Comparison of ENCODE assay signal across 10 mouse cellular contexts in the genomic region with DNA sequence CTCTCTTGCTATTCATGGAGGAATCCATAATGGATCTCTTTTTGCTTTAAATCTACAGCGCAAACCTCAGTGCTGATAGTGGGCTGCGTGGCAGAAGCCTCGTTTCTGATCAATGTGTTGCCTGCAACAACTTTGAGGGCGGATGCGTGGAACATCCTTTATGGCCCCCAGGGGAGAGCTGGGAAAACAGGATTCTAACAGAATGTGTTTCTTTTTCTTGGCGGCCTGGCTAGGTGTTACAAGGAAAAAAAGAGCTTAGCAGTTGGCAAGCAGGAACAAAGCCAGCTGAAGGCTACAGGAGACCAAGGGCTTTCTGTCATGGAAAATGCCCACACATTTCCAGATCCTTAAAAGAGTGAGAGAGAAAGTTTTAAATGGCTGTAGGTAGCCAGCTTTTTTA. TPM values are rescaled to one million over a fixed set of nuclear protein-coding genes. Genes with fewer than 3 reads are reported as not detected.
A peak's percentile ranks its signal among the peaks of the same experiment; 100 is the strongest.
DNase-seq lines count a peak whose midpoint lies in the region; ATAC-seq and TF ChIP-seq lines count a peak whose summit lies in the region.
"Had no signal": no experiment of that assay in that cellular context is flagged by ENCODE, and none has a peak within 500 bp of the region (broad histone marks: within the 10 kb centered on the region; RNA-seq: fewer than 3 reads in every experiment).

No protein-coding gene starts in this region.

- no peak overlapping the region for H3K9ac ChIP-seq in hindbrain, postnatal 0 days (replicated peaks; ENCODE audit: low read length)
- no peak overlapping the region; the same call in 1 of the 2 replicates for H3K9ac ChIP-seq in liver, embryonic 14.5 days (replicated peaks)
- no peak overlapping the region for H3K9ac ChIP-seq in intestine, embryonic 16.5 days (ENCODE audit: low read depth, low read length)
- H3K9ac ChIP-seq: neural tube, embryonic 12.5 days had no signal

- no peaks in the 10 kb centered on the region for H3K36me3 ChIP-seq in heart, embryonic 10.5 days
- H3K36me3 ChIP-seq in hindbrain, postnatal 0 days (ENCODE audit: insufficient read depth, low read length), result no peaks in the 10 kb centered on the region
- H3K36me3 ChIP-seq in liver, embryonic 14.5 days (replicated peaks; ENCODE audit: control insufficient read depth, insufficient read depth, low read depth), result no peaks in the 10 kb centered on the region
- no peaks in the 10 kb centered on the region for H3K36me3 ChIP-seq in intestine, embryonic 16.5 days (ENCODE audit: control insufficient read depth, insufficient read depth, low read length)
- H3K36me3 ChIP-seq: neural tube, embryonic 12.5 days had no signal

- peak overlapping the region; percentile 65; the same call in 1 of the 2 replicates for H3K27ac ChIP-seq in heart, embryonic 10.5 days
- H3K27ac ChIP-seq in cerebellum, adult 2 months (ENCODE audit: insufficient read depth, low read length), result no peak overlapping the region
- peak overlapping the region; percentile 54 for H3K27ac ChIP-seq in hindbrain, postnatal 0 days
- H3K27ac ChIP-seq in liver, embryonic 14.5 days, result peak overlapping the region; percentile 98
- H3K27ac ChIP-seq in intestine, embryonic 16.5 days (ENCODE audit: low read length), result no peak overlapping the region
- H3K27ac ChIP-seq: neural tube, embryonic 12.5 days had no signal

- H3K9me3 ChIP-seq in heart, embryonic 10.5 days, result no peaks in the 10 kb centered on the region
- H3K9me3 ChIP-seq in hindbrain, postnatal 0 days (ENCODE audit: low read length), result no peaks in the 10 kb centered on the region
- no peaks in the 10 kb centered on the region for H3K9me3 ChIP-seq in liver, embryonic 14.5 days (ENCODE audit: control insufficient read depth, low read length)
- no peaks in the 10 kb centered on the region for H3K9me3 ChIP-seq in intestine, embryonic 16.5 days (ENCODE audit: control insufficient read depth, low read length)
- H3K9me3 ChIP-seq: neural tube, embryonic 12.5 days had no signal

- no peak overlapping the region for H3K4me2 ChIP-seq in hindbrain, postnatal 0 days (ENCODE audit: low read depth, low read length)
- no peak overlapping the region for H3K4me2 ChIP-seq in liver, embryonic 14.5 days (ENCODE audit: low read depth)
- H3K4me2 ChIP-seq in intestine, embryonic 16.5 days (ENCODE audit: low read depth, low read length), result no peak overlapping the region
- H3K4me2 ChIP-seq: neural tube, embryonic 12.5 days had no signal

- no peak for TF ChIP-seq EP300 in liver, embryonic 14.5 days (IDR thresholded peaks at IDR 0.05; ENCODE audit: low read depth)

- H3K4me1 ChIP-seq in heart, embryonic 10.5 days, result 0 out of 2 replicates have a peak, but pooled peaks cover 5% of the 10 kb centered on the region
- peaks cover 27% of the 10 kb centered on the region for H3K4me1 ChIP-seq in cerebellum, adult 2 months (ENCODE audit: control insufficient read depth, insufficient read depth, low read length)
- peaks cover 7% of the 10 kb centered on the region for H3K4me1 ChIP-seq in hindbrain, postnatal 0 days (ENCODE audit: insufficient read depth, low read length)
- H3K4me1 ChIP-seq in liver, embryonic 14.5 days (replicated peaks; ENCODE audit: control insufficient read depth in 2 of 2, insufficient read depth in 2 of 2, low read length in 1 of 2), result peaks cover 62 to 70% of the 10 kb centered on the region in 2 experiments
- H3K4me1 ChIP-seq in intestine, embryonic 16.5 days (ENCODE audit: control insufficient read depth, insufficient read depth, low read length), result no peaks in the 10 kb centered on the region

- no peak for DNase-seq in heart, embryonic 10.5 days (ENCODE audit: low spot score)
- DNase-seq in heart, adult 11 months, result no peak
- DNase-seq in cerebellum, adult 2 months, result peak; percentile 55 to 65
- DNase-seq in hindbrain, postnatal 0 days (ENCODE audit: low spot score), result peak; percentile 57
- DNase-seq in liver, embryonic 14.5 days (ENCODE audit: low read depth in 3 of 3, low spot score in 3 of 3), result no peak
- no peak for DNase-seq in kidney, adult 9 months
- DNase-seq in thymus, postnatal 0 days (ENCODE audit: low spot score), result no peak

- 65% methylated on average over 6 of the region's 6 CpGs for WGBS in heart, embryonic 10.5 days
- 17% methylated on average over 6 of the region's 6 CpGs for WGBS in cerebellum, adult 2 months
- 42% methylated on average over 6 of the region's 6 CpGs for WGBS in hindbrain, postnatal 0 days
- whole genome bisulfite sequencing in liver, embryonic 14.5 days (ENCODE audit: insufficient replicate concordance), result 80% methylated on average over 6 of the region's 6 CpGs
- WGBS in intestine, embryonic 16.5 days, result 73% methylated on average over 6 of the region's 6 CpGs

- ATAC-seq in hindbrain, postnatal 0 days, result no peak
- ATAC-seq in liver, embryonic 14.5 days (ENCODE audit: insufficient read depth), result no peak
- ATAC-seq in intestine, embryonic 16.5 days, result no peak

- no peak overlapping the region for H3K4me3 ChIP-seq in heart, embryonic 10.5 days
- H3K4me3 ChIP-seq in cerebellum, adult 2 months (replicated peaks; ENCODE audit: insufficient read depth, low read depth, low read length), result no peak overlapping the region
- H3K4me3 ChIP-seq in hindbrain, postnatal 0 days (ENCODE audit: low read length), result no peak overlapping the region
- no peak overlapping the region for H3K4me3 ChIP-seq in liver, embryonic 14.5 days (ENCODE audit: insufficient read depth in 1 of 2, low read depth in 2 of 2, low read length in 2 of 2)
- no peak overlapping the region for H3K4me3 ChIP-seq in intestine, embryonic 16.5 days (ENCODE audit: low read length)
- H3K4me3 ChIP-seq: neural tube, embryonic 12.5 days had no signal

- TF ChIP-seq CTCF in cerebellum, adult 2 months (IDR thresholded peaks at IDR 0.05; ENCODE audit: borderline replicate concordance, insufficient read depth, low read depth, low read length), result no peak
- TF ChIP-seq CTCF in hindbrain, postnatal 0 days (IDR thresholded peaks at IDR 0.05; ENCODE audit: low read depth), result no peak
- TF ChIP-seq CTCF in liver, embryonic 14.5 days (IDR thresholded peaks at IDR 0.05; ENCODE audit: low read depth), result no peak

- no peaks in the 10 kb centered on the region for H3K27me3 ChIP-seq in heart, embryonic 10.5 days (ENCODE audit: insufficient read depth, poor library complexity, severe bottlenecking)
- no peaks in the 10 kb centered on the region for H3K27me3 ChIP-seq in cerebellum, adult 2 months (ENCODE audit: control insufficient read depth, insufficient read depth, low read length)
- no peaks in the 10 kb centered on the region for H3K27me3 ChIP-seq in hindbrain, postnatal 0 days (ENCODE audit: insufficient read depth, low read length)
- no peaks in the 10 kb centered on the region for H3K27me3 ChIP-seq in liver, embryonic 14.5 days (ENCODE audit: control insufficient read depth, insufficient read depth, low read length)
- H3K27me3 ChIP-seq in intestine, embryonic 16.5 days (replicated peaks; ENCODE audit: control insufficient read depth, insufficient read depth, low read length), result no peaks in the 10 kb centered on the region
- H3K27me3 ChIP-seq: neural tube, embryonic 12.5 days had no signal

- TF ChIP-seq POLR2A in cerebellum, adult 2 months (IDR thresholded peaks at IDR 0.05; ENCODE audit: borderline replicate concordance, insufficient read depth, low read length), result no peak

RNA-seq across cellular contexts. Expression of a gene that starts 17.5 kb away (rescaled TPM):
- not detected in 2 replicates for polyA plus RNA-seq in heart, embryonic 10.5 days (2016; fragmentation: Nextera tagmentation; extraction: Ambion mirVana)
- not detected in 2 replicates for polyA plus RNA-seq in cerebellum, adult 2 months (2012; rRNA removed)
- not detected in 2 replicates for total RNA-seq in hindbrain, postnatal 0 days (2014; rRNA removed)
- not detected in 2 replicates for polyA plus RNA-seq in hindbrain, postnatal 0 days (2015; fragmentation: Nextera tagmentation; extraction: Ambion mirVana)
- 12.0 and 14.6 TPM in 2 replicates for polyA plus RNA-seq in liver, embryonic 14.5 days (2012; rRNA removed)
- 28.4 and 29.9 TPM in 2 replicates for polyA plus RNA-seq in liver, embryonic 14.5 days (2014; fragmentation: Nextera tagmentation; extraction: Ambion mirVana)
- polyA plus RNA-seq in intestine, embryonic 16.5 days (2015; fragmentation: Nextera tagmentation; extraction: Ambion mirVana), result 0.42 and 1.0 TPM in 2 replicates
- polyA plus RNA-seq in thymus, postnatal 0 days (2015; fragmentation: Nextera tagmentation; extraction: Ambion mirVana), result 0.23 and 0.24 TPM in 2 replicates
- polyA plus RNA-seq: large intestine, adult 2 months had no signal

Comparison
In these comparisons a context has a peak if more than half of its experiments do, and no peak if none do; other contexts are left out.
1. DNase-seq: peak in cerebellum, adult 2 months (2 of 2) and hindbrain, postnatal 0 days (single experiment); none in heart, embryonic 10.5 days (single experiment), heart, adult 11 months (single experiment), liver, embryonic 14.5 days (0 of 3), kidney, adult 9 months (single experiment) and thymus, postnatal 0 days (single experiment).
2. H3K27ac ChIP-seq: peak in heart, embryonic 10.5 days (single experiment), hindbrain, postnatal 0 days (single experiment) and liver, embryonic 14.5 days (single experiment); none in cerebellum, adult 2 months (single experiment) and intestine, embryonic 16.5 days (single experiment).